Mouse (Mus musculus) frontal cortex, adult (tissue): ENCODE measurements at regions not wholly inside any gene's neighbourhood (a gene's known extent, or its start where the extent isn't known, plus 50 kb on each side); places are given as distances from the start of the nearest gene placed in this dataset.

Source experiments
- ATAC-seq: cut with Nextera tagmentation; 2 replicates; pipeline ENCODE4 v1.9.2; 2017; ENCODE audit warnings: mild to moderate bottlenecking, moderate library complexity, mixed read lengths; ENCODE audit not compliant: low TSS enrichment

GRCm38 (mm10) chr16:24092616-24093525 lies 104.2 kb upstream of the Bcl6 start:
- 0 out of 2 replicates have a peak, but pooled peaks have one; percentile 20 for ATAC-seq

GRCm38 (mm10) chr16:24092136-24092535 lies 103.5 kb upstream of the Bcl6 start:
- no peak for ATAC-seq

- no peak for ATAC-seq
Measured at GRCm38 (mm10) chr16:24090981-24091380, 102.3 kb upstream of the Bcl6 start.

- ATAC-seq = no peak
Measured at GRCm38 (mm10) chr16:24089840-24090762, 101.4 kb upstream of the Bcl6 start.

- no peak for ATAC-seq
Measured at GRCm38 (mm10) chr16:24083966-24084365, 95.3 kb upstream of the Bcl6 start.

- no peak for ATAC-seq
Measured at GRCm38 (mm10) chr16:24080471-24080870, 91.8 kb upstream of the Bcl6 start.

GRCm38 (mm10) chr16:24078622-24079021 lies 90.0 kb upstream of the Bcl6 start:
- ATAC-seq = no peak

- no peak for ATAC-seq
Measured at GRCm38 (mm10) chr16:24077428-24077827, 88.8 kb upstream of the Bcl6 start.

GRCm38 (mm10) chr16:24076799-24077136 lies 88.1 kb upstream of the Bcl6 start:
- ATAC-seq = no peak

- no peak for ATAC-seq
Measured at GRCm38 (mm10) chr16:24076109-24076798, 87.6 kb upstream of the Bcl6 start.

GRCm38 (mm10) chr16:24073613-24074244 lies 85.1 kb upstream of the Bcl6 start:
- ATAC-seq = no peak

GRCm38 (mm10) chr16:24073065-24073464 lies 84.4 kb upstream of the Bcl6 start:
- ATAC-seq = no peak

GRCm38 (mm10) chr16:24069411-24069810 lies 80.8 kb upstream of the Bcl6 start:
- no peak for ATAC-seq

- ATAC-seq = no peak
Measured at GRCm38 (mm10) chr16:24068250-24068813, 79.7 kb upstream of the Bcl6 start.

- ATAC-seq = no peak
Measured at GRCm38 (mm10) chr16:24062314-24062713, 73.7 kb upstream of the Bcl6 start.

- ATAC-seq = no peak
Measured at GRCm38 (mm10) chr16:24061496-24061895, 72.8 kb upstream of the Bcl6 start.

- ATAC-seq = 0 out of 2 replicates have a peak, but pooled peaks have one; percentile 31
Measured at GRCm38 (mm10) chr16:24059090-24059600, 70.5 kb upstream of the Bcl6 start.

- no peak for ATAC-seq
Measured at GRCm38 (mm10) chr16:24056885-24057531, 68.4 kb upstream of the Bcl6 start.

- no peak for ATAC-seq
Measured at GRCm38 (mm10) chr16:24056123-24056884, 67.7 kb upstream of the Bcl6 start.

- ATAC-seq = no peak
Measured at GRCm38 (mm10) chr16:24054293-24054692, 65.6 kb upstream of the Bcl6 start.
